Mouse (Mus musculus): ENCODE measurements around the gene Olfr357. TPM values are rescaled to one million over a fixed set of nuclear protein-coding genes. Genes with fewer than 3 reads are reported as not detected.

Olfr357 gene
- not detected in 2 replicates for polyA plus RNA-seq (2012; rRNA removed)

GRCm38 (mm10) chr2:36993527-36993926, at the start of gene Olfr357:
Gene Olfr357 (plus strand): TSS chr2:36993827.

GRCm38 (mm10) chr2:37009235-37009634, 15.6 kb downstream of the Olfr357 start, which contains the start of gene Olfr358:
Gene Olfr358 (minus strand): TSS chr2:37009335.

Other genes with a start within 250 kb of the Olfr357 start
- gene Olfr348, start 209.6 kb upstream of the Olfr357 start, polyA plus RNA-seq (2012; rRNA removed): not detected in 2 replicates
- not detected in 2 replicates for gene Olfr50, start 203.3 kb upstream of the Olfr357 start, polyA plus RNA-seq (2012; rRNA removed)
- gene Olfr3, start 176.8 kb upstream of the Olfr357 start, polyA plus RNA-seq (2012; rRNA removed): not detected in 2 replicates
- not detected in 2 replicates for gene Olfr350, start 147.5 kb upstream of the Olfr357 start, polyA plus RNA-seq (2012; rRNA removed)
- gene Olfr351, start 131.2 kb upstream of the Olfr357 start, polyA plus RNA-seq (2012; rRNA removed): not detected in 2 replicates
- gene Olfr352, start 125.4 kb upstream of the Olfr357 start, polyA plus RNA-seq (2012; rRNA removed): not detected in 2 replicates
- not detected in 2 replicates for gene Olfr353, start 100.9 kb upstream of the Olfr357 start, polyA plus RNA-seq (2012; rRNA removed)
- not detected in 2 replicates for gene Olfr354, start 88.1 kb upstream of the Olfr357 start, polyA plus RNA-seq (2012; rRNA removed)
- gene Olfr355, start 64.9 kb upstream of the Olfr357 start, polyA plus RNA-seq (2012; rRNA removed): not detected in 2 replicates
- not detected in 2 replicates for gene Olfr356, start 56.7 kb upstream of the Olfr357 start, polyA plus RNA-seq (2012; rRNA removed)
- not detected in 2 replicates for gene Olfr358, start 15.5 kb downstream of the Olfr357 start, polyA plus RNA-seq (2012; rRNA removed)
- gene Olfr360, start 71.9 kb downstream of the Olfr357 start, polyA plus RNA-seq (2012; rRNA removed): not detected in 2 replicates
- not detected in 2 replicates for gene Olfr361, start 95.5 kb downstream of the Olfr357 start, polyA plus RNA-seq (2012; rRNA removed)
- gene Olfr362, start 124.1 kb downstream of the Olfr357 start, polyA plus RNA-seq (2012; rRNA removed): not detected in 2 replicates
- not detected in 2 replicates for gene Olfr364-ps1, start 145.5 kb downstream of the Olfr357 start, polyA plus RNA-seq (2012; rRNA removed)
- gene Olfr365, start 194.4 kb downstream of the Olfr357 start, polyA plus RNA-seq (2012; rRNA removed): not detected in 2 replicates
- not detected in 2 replicates for gene Olfr366, start 217.7 kb downstream of the Olfr357 start, polyA plus RNA-seq (2012; rRNA removed)

Measured in stomach, adult 2 months (tissue).